Mouse (Mus musculus): ENCODE data around the gene Mgrn1. TPM values are rescaled to one million over a fixed set of nuclear protein-coding genes. Genes with fewer than 3 reads are reported as not detected.

Gene Mgrn1
- polyA plus RNA-seq, 1 experiment, result 0.29 TPM

DNA sequence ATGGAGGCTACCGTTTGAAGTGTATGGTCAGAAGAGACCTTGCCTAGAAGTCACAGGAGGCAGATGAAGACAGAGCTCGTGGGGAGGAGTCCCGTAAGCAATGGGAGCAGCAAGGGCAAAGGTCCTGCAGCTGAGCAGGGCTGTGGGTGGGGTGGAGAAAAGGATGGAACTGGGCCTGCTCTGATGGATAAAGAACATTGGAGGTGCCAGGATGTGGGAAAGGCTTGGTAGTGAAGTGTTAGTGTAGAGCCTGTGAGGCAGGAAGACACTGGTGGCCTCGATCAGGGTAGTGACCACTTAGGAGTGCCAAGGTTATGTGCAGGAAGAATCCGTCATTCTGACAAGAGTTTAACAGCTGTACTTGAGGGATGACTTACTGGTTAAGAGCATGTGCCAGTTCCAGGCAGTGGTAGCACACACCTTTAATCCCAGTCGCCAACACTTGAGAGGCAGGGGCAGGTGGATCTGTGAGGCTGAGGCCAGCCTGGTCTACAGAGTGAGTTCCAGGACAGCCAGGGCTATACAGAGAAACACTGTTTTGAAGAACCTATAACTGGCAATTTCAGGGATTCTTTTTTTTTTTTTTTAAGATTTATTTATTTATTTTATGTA, 17.5 kb downstream of the Mgrn1 start:
- H3K4me1 ChIP-seq (ENCODE audit: control insufficient read depth), result peaks cover 11% of the 10 kb centered on the region
- no peaks in the 10 kb centered on the region for H3K9me3 ChIP-seq (ENCODE audit: control insufficient read depth, low read length)
- no peak overlapping the region for H3K4me3 ChIP-seq (replicated peaks)
- TF ChIP-seq GATA1 (IDR thresholded peaks at IDR 0.05; ENCODE audit: low read length), result no peak
- TF ChIP-seq TAL1 (IDR thresholded peaks at IDR 0.05; ENCODE audit: low read length), result no peak
- H3K36me3 ChIP-seq (ENCODE audit: control insufficient read depth), result peaks cover 4% of the 10 kb centered on the region
- no peaks in the 10 kb centered on the region for H3K27me3 ChIP-seq (ENCODE audit: control insufficient read depth)

DNA sequence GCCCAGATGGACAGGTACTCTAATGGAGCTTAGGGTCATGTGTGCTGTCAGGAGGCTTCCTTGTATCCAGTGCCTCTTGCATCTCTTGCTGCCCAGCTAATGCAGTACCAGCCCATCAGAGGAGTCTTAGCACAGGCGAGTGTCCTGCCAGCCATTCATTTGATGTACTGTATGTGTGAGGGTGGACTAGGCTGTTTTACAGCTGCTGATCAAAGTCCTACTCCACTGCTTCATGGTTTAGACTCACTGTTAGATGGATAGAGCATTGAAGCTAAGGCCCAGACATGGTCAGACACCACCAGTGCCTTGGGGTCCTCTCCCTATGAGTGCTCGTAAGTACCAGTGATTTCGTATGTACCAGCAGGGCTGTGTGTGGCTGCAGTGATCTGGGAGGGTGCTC, 18.8 kb downstream of the Mgrn1 start:
- H3K4me3 ChIP-seq (replicated peaks), result no peak overlapping the region
- H3K27me3 ChIP-seq (ENCODE audit: control insufficient read depth), result no peaks in the 10 kb centered on the region
- H3K4me1 ChIP-seq (ENCODE audit: control insufficient read depth), result peaks cover 9% of the 10 kb centered on the region
- H3K36me3 ChIP-seq (ENCODE audit: control insufficient read depth), result peaks cover 11% of the 10 kb centered on the region
- no peak for TF ChIP-seq TAL1 (IDR thresholded peaks at IDR 0.05; ENCODE audit: low read length)
- TF ChIP-seq GATA1 (IDR thresholded peaks at IDR 0.05; ENCODE audit: low read length), result no peak
- H3K9me3 ChIP-seq (ENCODE audit: control insufficient read depth, low read length), result no peaks in the 10 kb centered on the region

DNA sequence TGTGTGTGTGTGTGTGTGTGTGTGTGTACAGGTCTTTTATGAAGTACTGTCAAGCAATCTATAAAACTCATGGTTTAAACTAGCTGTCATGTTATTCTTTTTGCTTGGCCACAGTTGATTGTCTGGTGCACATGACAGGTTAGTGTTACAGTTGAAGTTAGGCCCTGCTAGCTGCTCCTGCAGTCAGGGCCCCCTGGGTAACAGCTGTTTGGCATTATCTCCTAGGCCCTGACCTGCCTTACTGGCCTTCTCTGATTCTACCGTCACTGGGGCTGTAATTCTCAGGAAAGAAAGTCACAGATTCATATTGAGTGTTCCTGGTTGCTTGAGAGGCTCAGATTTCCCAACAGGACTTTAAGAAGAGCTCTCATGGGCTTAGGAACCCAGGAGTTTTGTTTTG, 19.5 kb downstream of the Mgrn1 start:
- Histone ChIP-seq H3K36me3 (ENCODE audit: control insufficient read depth) (peaks cover 15% of the 10 kb centered on the region), H3K27me3 (ENCODE audit: control insufficient read depth) (no peaks in the 10 kb centered on the region)
- TF ChIP-seq GATA1 (IDR thresholded peaks at IDR 0.05; ENCODE audit: low read length) (no peak), TAL1 (IDR thresholded peaks at IDR 0.05; ENCODE audit: low read length) (no peak)

DNA sequence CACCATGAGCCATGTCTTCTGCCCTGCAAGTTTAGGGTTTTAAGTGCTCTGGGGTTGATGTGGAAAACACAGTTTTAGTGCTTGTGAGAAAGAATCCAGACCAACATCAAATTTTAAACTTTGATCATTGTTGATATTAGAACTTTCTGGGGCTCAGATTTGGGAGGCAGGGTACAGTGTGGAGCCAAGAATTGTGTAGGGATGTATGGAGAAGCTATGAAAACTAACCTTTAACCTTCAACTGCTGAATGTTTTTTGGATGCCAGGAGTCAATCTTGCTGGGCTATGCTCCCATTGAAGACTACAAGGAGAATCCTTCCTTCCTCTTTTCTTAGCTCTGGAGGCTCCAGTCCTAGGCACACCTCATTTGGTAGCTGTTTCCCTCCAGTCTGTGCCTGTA, 20.5 kb downstream of the Mgrn1 start:
- H3K9me3 ChIP-seq (ENCODE audit: control insufficient read depth, low read length), result no peaks in the 10 kb centered on the region
- no peak overlapping the region for H3K4me3 ChIP-seq (replicated peaks)
- TF ChIP-seq TAL1 (IDR thresholded peaks at IDR 0.05; ENCODE audit: low read length) (no peak), GATA1 (IDR thresholded peaks at IDR 0.05; ENCODE audit: low read length) (no peak)
- no peaks in the 10 kb centered on the region for H3K27me3 ChIP-seq (ENCODE audit: control insufficient read depth)
- H3K4me1 ChIP-seq (ENCODE audit: control insufficient read depth), result peaks cover 9% of the 10 kb centered on the region
- peaks cover 24% of the 10 kb centered on the region for H3K36me3 ChIP-seq (ENCODE audit: control insufficient read depth)

More for the DNA sequence above, 19.5 kb downstream of the Mgrn1 start:
- H3K4me3 ChIP-seq (replicated peaks), result no peak overlapping the region
- H3K9me3 ChIP-seq (ENCODE audit: control insufficient read depth, low read length), result no peaks in the 10 kb centered on the region
- H3K4me1 ChIP-seq (ENCODE audit: control insufficient read depth), result peaks cover 9% of the 10 kb centered on the region

DNA sequence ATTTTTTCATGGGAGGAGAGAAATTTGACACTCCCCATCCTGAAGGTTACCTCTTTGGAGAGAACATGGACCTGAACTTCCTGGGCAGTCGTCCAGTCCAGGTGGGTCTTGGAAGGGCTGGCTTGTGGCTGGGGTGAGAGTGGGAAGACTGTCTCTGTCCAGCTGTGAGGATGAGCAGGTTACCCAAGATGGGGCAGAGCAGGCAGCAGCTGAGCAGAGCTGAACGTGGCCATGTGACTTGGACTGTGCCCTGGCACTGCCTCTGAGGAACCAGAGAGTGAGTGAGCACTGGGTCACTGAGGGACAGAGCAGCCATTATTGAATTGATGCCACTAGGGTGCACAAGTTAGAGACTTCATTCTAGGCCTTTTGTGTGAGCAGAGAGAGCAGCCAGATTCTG, 21.3 kb downstream of the Mgrn1 start:
- TF ChIP-seq GATA1 (IDR thresholded peaks at IDR 0.05; ENCODE audit: low read length), result no peak
- no peak for TF ChIP-seq TAL1 (IDR thresholded peaks at IDR 0.05; ENCODE audit: low read length)
- Histone ChIP-seq H3K27me3 (ENCODE audit: control insufficient read depth) (no peaks in the 10 kb centered on the region), H3K9me3 (ENCODE audit: control insufficient read depth, low read length) (no peaks in the 10 kb centered on the region), H3K4me3 (replicated peaks) (no peak overlapping the region), H3K36me3 (ENCODE audit: control insufficient read depth) (peaks cover 30% of the 10 kb centered on the region), H3K4me1 (ENCODE audit: control insufficient read depth) (peaks cover 11% of the 10 kb centered on the region)

DNA sequence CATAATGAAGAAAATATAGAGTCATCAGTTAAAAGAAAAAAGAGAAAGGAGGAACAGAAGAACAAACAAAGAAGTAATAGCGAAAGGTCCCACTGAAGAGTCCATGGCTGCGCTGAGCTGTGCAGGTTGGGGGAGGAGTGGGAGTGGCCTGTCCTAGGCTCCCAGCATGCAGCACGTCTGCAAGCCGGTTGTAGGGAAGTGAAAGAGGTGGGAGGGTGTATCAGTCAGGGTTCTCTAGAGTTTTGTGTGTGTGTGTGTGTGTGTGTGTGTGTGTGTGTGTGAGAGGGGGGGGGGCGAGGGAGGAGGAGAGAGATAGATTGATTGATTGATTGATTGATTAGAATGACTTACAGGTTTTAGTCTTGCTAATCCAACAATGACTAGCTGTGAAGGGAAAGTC, 21.9 kb downstream of the Mgrn1 start:
- Histone ChIP-seq H3K9me3 (ENCODE audit: control insufficient read depth, low read length) (no peaks in the 10 kb centered on the region), H3K4me3 (replicated peaks) (no peak overlapping the region), H3K27me3 (ENCODE audit: control insufficient read depth) (no peaks in the 10 kb centered on the region), H3K36me3 (ENCODE audit: control insufficient read depth) (peaks cover 32% of the 10 kb centered on the region), H3K4me1 (ENCODE audit: control insufficient read depth) (peaks cover 11% of the 10 kb centered on the region)
- TF ChIP-seq TAL1 (IDR thresholded peaks at IDR 0.05; ENCODE audit: low read length) (no peak), GATA1 (IDR thresholded peaks at IDR 0.05; ENCODE audit: low read length) (no peak)

DNA sequence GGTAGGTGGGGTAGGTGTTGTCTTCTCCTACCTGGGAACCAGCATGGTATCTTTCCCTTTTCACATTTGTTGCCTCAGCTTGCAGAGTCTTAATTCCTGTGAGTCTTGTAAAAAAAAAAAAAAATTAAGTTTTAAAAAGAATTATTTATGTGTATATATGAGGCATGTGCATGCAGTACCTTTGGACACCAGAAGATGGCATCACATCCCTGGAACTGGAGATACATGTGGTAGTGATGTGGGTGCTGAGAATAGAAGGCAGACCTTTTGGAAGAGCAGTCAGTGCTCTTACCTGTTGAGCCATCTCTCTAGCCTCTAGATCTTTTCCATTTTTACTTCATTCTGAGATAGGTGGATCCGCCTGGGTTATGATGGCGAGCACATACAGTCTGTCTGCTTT, 23.7 kb downstream of the Mgrn1 start:
- H3K27me3 ChIP-seq (ENCODE audit: control insufficient read depth), result no peaks in the 10 kb centered on the region
- no peak for TF ChIP-seq GATA1 (IDR thresholded peaks at IDR 0.05; ENCODE audit: low read length)
- no peak for TF ChIP-seq TAL1 (IDR thresholded peaks at IDR 0.05; ENCODE audit: low read length)
- H3K9me3 ChIP-seq (ENCODE audit: control insufficient read depth, low read length), result no peaks in the 10 kb centered on the region
- H3K36me3 ChIP-seq (ENCODE audit: control insufficient read depth), result peaks cover 44% of the 10 kb centered on the region
- H3K4me3 ChIP-seq (replicated peaks), result no peak overlapping the region
- peaks cover 15% of the 10 kb centered on the region for H3K4me1 ChIP-seq (ENCODE audit: control insufficient read depth)

DNA sequence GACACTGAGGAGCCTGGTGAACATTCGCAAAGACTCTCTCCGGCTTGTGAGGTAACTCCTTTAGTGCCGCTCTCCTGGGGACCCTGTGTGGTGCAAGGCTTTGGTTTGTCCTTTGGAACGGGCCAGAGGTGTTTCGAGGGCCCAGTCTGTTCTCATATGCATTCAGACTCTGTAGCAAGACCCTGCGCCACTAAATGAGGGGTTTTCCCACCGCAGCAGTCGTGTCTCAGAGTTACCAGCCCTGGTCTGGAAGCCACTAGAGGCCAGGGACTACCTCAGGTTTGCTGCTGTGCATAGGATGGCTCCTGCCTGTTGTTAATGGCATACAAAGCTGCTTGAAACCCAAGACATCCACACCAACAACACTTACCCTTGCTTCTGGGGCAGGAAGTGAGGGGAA, 24.7 kb downstream of the Mgrn1 start:
- Histone ChIP-seq H3K4me3 (replicated peaks) (no peak overlapping the region), H3K36me3 (ENCODE audit: control insufficient read depth) (peaks cover 50% of the 10 kb centered on the region), H3K27me3 (ENCODE audit: control insufficient read depth) (no peaks in the 10 kb centered on the region), H3K9me3 (ENCODE audit: control insufficient read depth, low read length) (no peaks in the 10 kb centered on the region), H3K4me1 (ENCODE audit: control insufficient read depth) (peaks cover 12% of the 10 kb centered on the region)
- no peak for TF ChIP-seq GATA1 (IDR thresholded peaks at IDR 0.05; ENCODE audit: low read length)
- no peak for TF ChIP-seq TAL1 (IDR thresholded peaks at IDR 0.05; ENCODE audit: low read length)

DNA sequence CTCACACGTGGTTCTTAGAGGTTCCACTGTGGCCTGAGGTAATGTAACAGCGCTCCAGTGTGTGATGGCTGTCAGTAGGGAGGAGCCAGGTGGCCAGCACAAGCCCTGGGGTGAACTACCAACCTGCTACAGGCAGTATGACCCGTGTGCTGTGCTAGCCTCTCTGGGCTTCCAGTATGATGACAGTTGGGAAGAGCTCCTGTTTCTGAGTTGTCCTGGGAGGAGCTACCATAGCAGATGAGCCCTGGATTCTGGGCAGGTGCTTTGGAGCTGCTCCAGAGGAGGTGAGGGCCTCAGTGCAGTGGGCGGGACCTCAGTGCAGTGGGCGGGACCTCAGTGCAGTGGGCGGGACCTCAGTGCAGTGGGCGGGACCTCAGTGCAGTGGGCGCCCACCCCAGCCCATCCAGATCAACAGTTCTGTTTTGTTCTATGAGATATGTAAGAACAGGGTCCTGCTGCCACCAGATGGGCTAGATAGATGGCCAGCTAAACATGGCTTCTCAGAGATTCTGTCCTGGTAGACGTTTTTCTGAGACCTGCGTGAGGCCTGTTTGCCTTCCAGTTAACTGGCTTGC, 26.1 kb downstream of the Mgrn1 start:
- Histone ChIP-seq H3K27me3 (ENCODE audit: control insufficient read depth) (no peaks in the 10 kb centered on the region), H3K4me1 (ENCODE audit: control insufficient read depth) (peaks cover 12% of the 10 kb centered on the region), H3K36me3 (ENCODE audit: control insufficient read depth) (peaks cover 55% of the 10 kb centered on the region), H3K9me3 (ENCODE audit: control insufficient read depth, low read length) (no peaks in the 10 kb centered on the region), H3K4me3 (replicated peaks) (no peak overlapping the region)
- no peak for TF ChIP-seq TAL1 (IDR thresholded peaks at IDR 0.05; ENCODE audit: low read length)
- TF ChIP-seq GATA1 (IDR thresholded peaks at IDR 0.05; ENCODE audit: low read length), result no peak

Data from erythroblast, embryonic 14.5 days (primary cell).